Mouse (Mus musculus): ENCODE results near the gene Rap1gds1. TPM values are rescaled to one million over a fixed set of nuclear protein-coding genes. Genes with fewer than 3 reads are reported as not detected.

Gene Rap1gds1
- polyA plus RNA-seq (2012; ENCODE audit: low replicate concordance) = 10.0 and 14.2 TPM in 2 replicates

DNA sequence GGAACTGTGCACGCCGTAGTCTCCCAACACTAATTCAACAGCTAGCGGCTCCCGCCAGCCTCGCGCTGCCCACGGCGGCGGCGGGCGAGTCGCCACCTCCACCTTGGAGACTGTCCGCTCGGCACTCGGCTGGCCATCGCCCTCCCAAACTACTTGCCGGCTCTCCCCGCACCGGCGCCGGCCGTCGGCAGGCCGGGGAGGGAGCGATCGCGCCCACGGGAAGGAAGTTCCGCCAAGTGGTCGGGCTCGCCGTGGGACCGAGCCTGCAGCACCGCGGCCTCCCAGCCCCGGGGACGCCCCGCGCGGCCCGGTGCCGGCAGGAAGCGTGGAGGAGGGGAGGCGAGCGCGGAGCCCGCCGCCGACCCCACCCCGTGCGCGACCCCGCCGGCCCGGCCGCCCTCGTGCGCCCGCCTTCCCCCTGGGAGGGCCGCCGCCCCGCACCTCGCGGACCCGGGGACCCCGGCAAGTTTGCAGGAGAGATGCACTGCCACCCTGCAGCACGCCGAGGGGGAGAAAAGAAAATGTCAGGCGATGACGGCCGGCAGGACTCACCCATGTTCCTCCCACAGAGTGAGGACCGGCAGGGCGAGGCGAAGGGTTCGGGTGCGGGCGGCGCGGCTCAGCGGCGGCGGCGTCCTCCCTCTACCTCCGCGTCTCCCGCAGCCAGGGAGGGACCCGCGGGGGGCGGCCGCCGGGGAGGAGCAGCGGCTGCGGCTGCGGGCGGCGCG, at the start of gene Rap1gds1:
Gene Rap1gds1 (minus strand): TSS at position 718 of the 728 bp plus-strand sequence.

Other genes with a start within 250 kb of the Rap1gds1 start
- not detected in 2 replicates for gene Stpg2, start 130.5 kb upstream of the Rap1gds1 start, polyA plus RNA-seq (2012; ENCODE audit: low replicate concordance)